Mouse (Mus musculus) left cerebral cortex, postnatal 36 days (tissue): Measurements from ENCODE around the gene Sema3c. TPM values are rescaled to one million over a fixed set of nuclear protein-coding genes. Genes with fewer than 3 reads are reported as not detected.

ENCODE experiments used
- DNase-seq, 2 experiments: peaks; one replicate each; pipeline ENCODE4 v3.0.0; 2021 to 2022; ENCODE audit warnings: low spot score in 2 of 2, mixed read lengths in 1 of 2
- intact Hi-C: fragments of 180-260 bp; cut with DNase I; formaldehyde crosslinking; loops from one replicate; pipeline ENCODE4 v1.15.1; 2025
- total RNA-seq, 2 experiments: library from RNA; stranded (reverse); gene quantifications; 2 replicates each; pipeline ENCODE4 v1.2.3; 2021

The Sema3c gene
- total RNA-seq, 2 experiments from 2014 or later = 18.5 to 19.6 TPM

GRCm38 (mm10) chr5:17629599-17629998 lies 55.5 kb downstream of the Sema3c start:
- DNase-seq = no peak
- intact Hi-C loops = no loop called here

GRCm38 (mm10) chr5:17639519-17639918 lies 65.4 kb downstream of the Sema3c start:
- intact Hi-C loops = no loop called here
- no peak for DNase-seq

- intact Hi-C loops = no loop called here
- no peak for DNase-seq
Observed at GRCm38 (mm10) chr5:17647643-17648226, 73.7 kb downstream of the Sema3c start.

GRCm38 (mm10) chr5:17648865-17649542 lies 74.9 kb downstream of the Sema3c start:
- intact Hi-C loops = no loop called here

GRCm38 (mm10) chr5:17661223-17661622 lies 87.1 kb downstream of the Sema3c start:
- intact Hi-C loops = no loop called here
- no peak for DNase-seq

More at GRCm38 (mm10) chr5:17648865-17649542, 74.9 kb downstream of the Sema3c start:
- DNase-seq = no peak

- intact Hi-C loops = no loop called here
- DNase-seq = no peak
Observed at GRCm38 (mm10) chr5:17671356-17671755, 97.3 kb downstream of the Sema3c start.

- DNase-seq = no peak
- intact Hi-C loops = no loop called here
Observed at GRCm38 (mm10) chr5:17680862-17681261, 106.8 kb downstream of the Sema3c start.

- DNase-seq = no peak
- intact Hi-C loops = no loop called here
Observed at GRCm38 (mm10) chr5:17689121-17689520, 115.0 kb downstream of the Sema3c start.

- DNase-seq = no peak
- intact Hi-C loops = no loop called here
Observed at GRCm38 (mm10) chr5:17689604-17690003, 115.5 kb downstream of the Sema3c start.

- no peak for DNase-seq
- intact Hi-C loops = no loop called here
Observed at GRCm38 (mm10) chr5:17695366-17695765, 121.3 kb downstream of the Sema3c start.

GRCm38 (mm10) chr5:17698905-17699304 lies 124.8 kb downstream of the Sema3c start:
- intact Hi-C loops = no loop called here
- DNase-seq = no peak

- no peak for DNase-seq
- intact Hi-C loops = no loop called here
Observed at GRCm38 (mm10) chr5:17704160-17704559, 130.1 kb downstream of the Sema3c start.

GRCm38 (mm10) chr5:17707086-17707485 lies 133.0 kb downstream of the Sema3c start:
- no peak for DNase-seq
- intact Hi-C loops = no loop called here

GRCm38 (mm10) chr5:17712374-17712773 lies 138.3 kb downstream of the Sema3c start:
- intact Hi-C loops = no loop called here
- no peak for DNase-seq

GRCm38 (mm10) chr5:17715206-17715605 lies 141.1 kb downstream of the Sema3c start:
- no peak for DNase-seq
- intact Hi-C loops = no loop called here

GRCm38 (mm10) chr5:17720011-17720410 lies 145.9 kb downstream of the Sema3c start:
- intact Hi-C loops = no loop called here

GRCm38 (mm10) chr5:17724031-17724430 lies 149.9 kb downstream of the Sema3c start:
- intact Hi-C loops = no loop called here
- no peak for DNase-seq

More at GRCm38 (mm10) chr5:17720011-17720410, 145.9 kb downstream of the Sema3c start:
- no peak for DNase-seq

GRCm38 (mm10) chr5:17728047-17728446 lies 154.0 kb downstream of the Sema3c start:
- no peak for DNase-seq
- intact Hi-C loops = no loop called here

- intact Hi-C loops = no loop called here
- no peak for DNase-seq
Observed at GRCm38 (mm10) chr5:17739805-17740204, 165.7 kb downstream of the Sema3c start.

GRCm38 (mm10) chr5:17746520-17746919 lies 172.4 kb downstream of the Sema3c start:
- DNase-seq = no peak
- intact Hi-C loops = no loop called here

GRCm38 (mm10) chr5:17747143-17747542 lies 173.1 kb downstream of the Sema3c start:
- intact Hi-C loops = no loop called here

More at GRCm38 (mm10) chr5:17747143-17747542, 173.1 kb downstream of the Sema3c start:
- no peak for DNase-seq
